In genomic region chrX:135984539-135985260, GRCm38 (mm10) we compare ENCODE assay signal across 20 mouse cellular contexts. TPM values are rescaled to one million over a fixed set of nuclear protein-coding genes. Genes with fewer than 3 reads are reported as not detected.
DNase-seq lines count a peak whose midpoint lies in the region; ATAC-seq and TF ChIP-seq lines count a peak whose summit lies in the region.
"Had no signal": no experiment of that assay in that cellular context is flagged by ENCODE, and none has a peak within 500 bp of the region (broad histone marks: within the 10 kb centered on the region; RNA-seq: fewer than 3 reads in every experiment).

No protein-coding gene starts in this region.

- ATAC-seq in hindbrain, embryonic 14.5 days (ENCODE audit: low FRiP score) = no peak; the same call in 1 of the 2 replicates
- 0 out of 2 replicates have a peak, but pooled peaks have one; percentile 13 for ATAC-seq in neural tube, embryonic 12.5 days (ENCODE audit: low FRiP score, low read depth)
- ATAC-seq in hindbrain, postnatal 0 days = peak; percentile 71
- no peak for ATAC-seq in neural tube, embryonic 13.5 days (ENCODE audit: low read depth)

- 51% methylated on average over 6 of the region's 6 CpGs for WGBS in hindbrain, embryonic 14.5 days
- WGBS in hindbrain, embryonic 10.5 days = 72% methylated on average over 6 of the region's 6 CpGs
- WGBS in neural tube, embryonic 12.5 days = 59% methylated on average over 6 of the region's 6 CpGs
- 56% methylated on average over 6 of the region's 6 CpGs for WGBS in hindbrain, postnatal 0 days
- 51% methylated on average over 6 of the region's 6 CpGs for whole genome bisulfite sequencing in neural tube, embryonic 13.5 days

- 0 out of 2 replicates have a peak, but pooled peaks cover 3% of the 10 kb centered on the region for H3K4me1 ChIP-seq in hindbrain, embryonic 14.5 days (replicated peaks; ENCODE audit: control insufficient read depth, insufficient read depth, low read length)
- no peaks in the 10 kb centered on the region for H3K4me1 ChIP-seq in hindbrain, embryonic 10.5 days (replicated peaks)
- H3K4me1 ChIP-seq in neural tube, embryonic 12.5 days = no peaks in the 10 kb centered on the region
- H3K4me1 ChIP-seq in hindbrain, postnatal 0 days (ENCODE audit: insufficient read depth, low read length) = no peaks in the 10 kb centered on the region
- no peaks in the 10 kb centered on the region for H3K4me1 ChIP-seq in neural tube, embryonic 13.5 days (replicated peaks)
- H3K4me1 ChIP-seq: embryonic facial prominence, embryonic 10.5 days had no signal

- TF ChIP-seq CTCF in hindbrain, postnatal 0 days (IDR thresholded peaks at IDR 0.05; ENCODE audit: low read depth) = no peak

- no peak overlapping the region for H3K4me2 ChIP-seq in hindbrain, embryonic 14.5 days (replicated peaks)
- H3K4me2 ChIP-seq in neural tube, embryonic 12.5 days (replicated peaks) = no peak overlapping the region
- H3K4me2 ChIP-seq in hindbrain, postnatal 0 days (ENCODE audit: low read depth, low read length) = no peak overlapping the region
- H3K4me2 ChIP-seq in neural tube, embryonic 13.5 days = no peak overlapping the region
- H3K4me2 ChIP-seq: heart, embryonic 11.5 days; liver, embryonic 11.5 days had no signal

- no peaks in the 10 kb centered on the region for H3K9me3 ChIP-seq in hindbrain, embryonic 14.5 days (ENCODE audit: control insufficient read depth, low read length)
- no peaks in the 10 kb centered on the region for H3K9me3 ChIP-seq in hindbrain, embryonic 10.5 days
- no peaks in the 10 kb centered on the region for H3K9me3 ChIP-seq in neural tube, embryonic 12.5 days
- H3K9me3 ChIP-seq in hindbrain, postnatal 0 days (ENCODE audit: low read length) = no peaks in the 10 kb centered on the region
- H3K9me3 ChIP-seq in neural tube, embryonic 13.5 days = no peaks in the 10 kb centered on the region
- H3K9me3 ChIP-seq: embryonic facial prominence, embryonic 10.5 days had no signal

- H3K9ac ChIP-seq in hindbrain, embryonic 14.5 days = no peak overlapping the region
- no peak overlapping the region for H3K9ac ChIP-seq in neural tube, embryonic 12.5 days
- no peak overlapping the region for H3K9ac ChIP-seq in hindbrain, postnatal 0 days (replicated peaks; ENCODE audit: low read length)
- H3K9ac ChIP-seq in neural tube, embryonic 13.5 days = no peak overlapping the region

- H3K27me3 ChIP-seq in hindbrain, embryonic 14.5 days (ENCODE audit: control insufficient read depth, insufficient read depth, low read length) = no peaks in the 10 kb centered on the region; the same call in 1 of the 2 replicates
- no peaks in the 10 kb centered on the region for H3K27me3 ChIP-seq in hindbrain, embryonic 10.5 days (ENCODE audit: insufficient read depth, poor library complexity, severe bottlenecking)
- H3K27me3 ChIP-seq in neural tube, embryonic 12.5 days (replicated peaks) = no peaks in the 10 kb centered on the region
- H3K27me3 ChIP-seq in hindbrain, postnatal 0 days (ENCODE audit: insufficient read depth, low read length) = no peaks in the 10 kb centered on the region
- H3K27me3 ChIP-seq in neural tube, embryonic 13.5 days = no peaks in the 10 kb centered on the region

- H3K4me3 ChIP-seq in hindbrain, embryonic 14.5 days (replicated peaks; ENCODE audit: low read length) = no peak overlapping the region
- H3K4me3 ChIP-seq in hindbrain, embryonic 10.5 days = no peak overlapping the region
- H3K4me3 ChIP-seq in neural tube, embryonic 12.5 days = no peak overlapping the region
- H3K4me3 ChIP-seq in hindbrain, postnatal 0 days (ENCODE audit: low read length) = no peak overlapping the region
- no peak overlapping the region for H3K4me3 ChIP-seq in neural tube, embryonic 13.5 days
- H3K4me3 ChIP-seq: embryonic facial prominence, embryonic 10.5 days had no signal

- no peaks in the 10 kb centered on the region for H3K36me3 ChIP-seq in hindbrain, embryonic 14.5 days (replicated peaks; ENCODE audit: control insufficient read depth, insufficient read depth)
- no peaks in the 10 kb centered on the region for H3K36me3 ChIP-seq in hindbrain, embryonic 10.5 days
- H3K36me3 ChIP-seq in neural tube, embryonic 12.5 days = no peaks in the 10 kb centered on the region
- H3K36me3 ChIP-seq in hindbrain, postnatal 0 days (ENCODE audit: insufficient read depth, low read length) = no peaks in the 10 kb centered on the region
- no peaks in the 10 kb centered on the region for H3K36me3 ChIP-seq in neural tube, embryonic 13.5 days
- H3K36me3 ChIP-seq: embryonic facial prominence, embryonic 10.5 days had no signal

- no peak for DNase-seq in hindbrain, embryonic 14.5 days (ENCODE audit: low spot score)
- DNase-seq in hindbrain, embryonic 10.5 days (ENCODE audit: low spot score) = no peak
- DNase-seq in neural tube, embryonic 10.5 days (ENCODE audit: extremely low spot score, low spot score) = no peak
- DNase-seq in hindbrain, postnatal 0 days (ENCODE audit: low spot score) = peak; percentile 62
- no peak for DNase-seq in lung, postnatal 25 days (ENCODE audit: low spot score)
- no peak for DNase-seq in lung, adult 18-20 months
- DNase-seq: adrenal gland, postnatal 25 days; cerebellum, postnatal 25 days; gastrocnemius, postnatal 36 days; heart, postnatal 4 days; kidney, adult 9 months; retina, postnatal 1 day; thymus, adult 18-20 months had no signal

- H3K27ac ChIP-seq in hindbrain, embryonic 14.5 days = peak overlapping the region; percentile 66
- no peak overlapping the region for H3K27ac ChIP-seq in hindbrain, embryonic 10.5 days
- H3K27ac ChIP-seq in neural tube, embryonic 12.5 days = no peak overlapping the region
- H3K27ac ChIP-seq in hindbrain, postnatal 0 days = peak overlapping the region; percentile 67
- 0 out of 2 replicates have a peak overlapping the region, but pooled peaks have one; percentile 9 for H3K27ac ChIP-seq in neural tube, embryonic 13.5 days (replicated peaks)
- H3K27ac ChIP-seq: embryonic facial prominence, embryonic 10.5 days had no signal

RNA-seq across cellular contexts. Expression of gene Arxes2, which starts 8.9 kb away (rescaled TPM):
- polyA plus RNA-seq in hindbrain, embryonic 14.5 days (2014; fragmentation: Nextera tagmentation; extraction: Ambion mirVana) = 271 and 297 TPM in 2 replicates
- polyA plus RNA-seq in hindbrain, embryonic 10.5 days (2016; fragmentation: Nextera tagmentation; extraction: Ambion mirVana) = 89.6 and 92.7 TPM in 2 replicates
- polyA plus RNA-seq in neural tube, embryonic 12.5 days (2016; fragmentation: Nextera tagmentation; extraction: Ambion mirVana) = 141 and 145 TPM in 2 replicates
- 168 and 177 TPM in 2 replicates for total RNA-seq in hindbrain, postnatal 0 days (2014; rRNA removed)
- polyA plus RNA-seq in hindbrain, postnatal 0 days (2015; fragmentation: Nextera tagmentation; extraction: Ambion mirVana) = 312 and 317 TPM in 2 replicates
- 222 and 228 TPM in 2 replicates for polyA plus RNA-seq in neural tube, embryonic 13.5 days (2015; fragmentation: Nextera tagmentation; extraction: Ambion mirVana)

RNA-seq across cellular contexts. Expression of gene Arxes1, which starts 48.5 kb away (rescaled TPM):
- 140 and 149 TPM in 2 replicates for polyA plus RNA-seq in hindbrain, embryonic 14.5 days (2014; fragmentation: Nextera tagmentation; extraction: Ambion mirVana)
- polyA plus RNA-seq in hindbrain, embryonic 10.5 days (2016; fragmentation: Nextera tagmentation; extraction: Ambion mirVana) = 33.7 and 33.8 TPM in 2 replicates
- 55.1 and 56.5 TPM in 2 replicates for polyA plus RNA-seq in neural tube, embryonic 12.5 days (2016; fragmentation: Nextera tagmentation; extraction: Ambion mirVana)
- 57.8 and 57.9 TPM in 2 replicates for total RNA-seq in hindbrain, postnatal 0 days (2014; rRNA removed)
- 177 and 187 TPM in 2 replicates for polyA plus RNA-seq in hindbrain, postnatal 0 days (2015; fragmentation: Nextera tagmentation; extraction: Ambion mirVana)
- 96.5 and 98.0 TPM in 2 replicates for polyA plus RNA-seq in neural tube, embryonic 13.5 days (2015; fragmentation: Nextera tagmentation; extraction: Ambion mirVana)
- total RNA-seq: gastrocnemius, postnatal 36 days; megakaryocyte-erythroid progenitor cell, adult 5-6 weeks had no signal
- polyA plus RNA-seq: C2C12 had no signal

Comparison
In these comparisons a context has a peak if more than half of its experiments do, and no peak if none do; other contexts are left out.
1. ATAC-seq: peak in neural tube, embryonic 12.5 days (single experiment) and hindbrain, postnatal 0 days (single experiment); none in hindbrain, embryonic 14.5 days (single experiment) and neural tube, embryonic 13.5 days (single experiment).
2. H3K27ac ChIP-seq: peak in hindbrain, embryonic 14.5 days (single experiment), hindbrain, postnatal 0 days (single experiment) and neural tube, embryonic 13.5 days (single experiment); none in hindbrain, embryonic 10.5 days (single experiment) and neural tube, embryonic 12.5 days (single experiment).